Mouse (Mus musculus) kidney, adult 2 months (tissue): ENCODE data around the gene Trmt1. TPM values are rescaled to one million over a fixed set of nuclear protein-coding genes. Genes with fewer than 3 reads are reported as not detected.

Source experiments
- DNase-seq: peaks from one replicate; pipeline ENCODE4 v3.0.0; 2021
- H3K27ac ChIP-seq: fragments of 200-500 bp; 2 replicates; pipeline ENCODE4 v1.5.1; 2012; ENCODE audit warnings: low read depth, low read length, control low read depth, inconsistent platforms; ENCODE audit not compliant: insufficient read depth
- H3K27me3 ChIP-seq: fragments of 200-500 bp; replicated peaks from 2 replicates; pipeline ENCODE4 v1.6.1; 2012; ENCODE audit warnings: mild to moderate bottlenecking, moderate library complexity, low read length, inconsistent platforms; ENCODE audit not compliant: control insufficient read depth, insufficient read depth
- H3K36me3 ChIP-seq: fragments of 200-500 bp; 2 replicates; pipeline ENCODE4 v1.6.1; 2012; ENCODE audit warnings: mild to moderate bottlenecking, moderate library complexity, low read length, inconsistent platforms; ENCODE audit not compliant: control insufficient read depth, insufficient read depth
- H3K4me1 ChIP-seq: fragments of 200-500 bp; 2 replicates; pipeline ENCODE4 v1.6.1; 2011; ENCODE audit warnings: low read length; ENCODE audit not compliant: control insufficient read depth, insufficient read depth
- H3K4me3 ChIP-seq: fragments of 200-500 bp; 2 replicates; pipeline ENCODE4 v1.5.1; 2011; ENCODE audit warnings: mild to moderate bottlenecking, low read depth, low read length, control low read depth; ENCODE audit not compliant: insufficient read depth
- CTCF ChIP-seq: fragments of 200-500 bp; conservative IDR thresholded peaks from 2 replicates; pipeline ENCODE4 v1.5.1; 2011; ENCODE audit warnings: low read depth, mild to moderate bottlenecking, control low read depth, low read length, moderate library complexity, mixed read lengths; ENCODE audit not compliant: insufficient read depth, insufficient read length
- POLR2A ChIP-seq: fragments of 200-500 bp; IDR thresholded peaks from one replicate; pipeline ENCODE4 v1.6.1; 2011; ENCODE audit warnings: low read depth, low read length, control low read depth
- WGBS: fragments of 180-500 bp; shearing (Covaris S2); methylation state at CpG from one replicate; pipeline ENCODE4 v1.1.7; 2018; 5-methylcytosine and 5-hydroxymethylcytosine counted together
- polyA plus RNA-seq: library from polyadenylated mRNA; depleted of rRNA; stranded (reverse); fragments of >200 nt; gene quantifications from 2 replicates; pipeline ENCODE4 v1.2.3, GENCODE M21; 2012

The Trmt1 gene
- polyA plus RNA-seq, 1 experiment, result 73.7 TPM

- H3K27ac ChIP-seq, result no peak overlapping the region
- H3K27me3 ChIP-seq, result no peaks in the 10 kb centered on the region
- WGBS, result 88% methylated on average over 14 of the region's 14 CpGs
- TF ChIP-seq POLR2A, result no peak
- TF ChIP-seq CTCF, result peak; percentile 46
- H3K36me3 ChIP-seq, result no peaks in the 10 kb centered on the region
- no peak for DNase-seq
- 0 out of 2 replicates have a peak, but pooled peaks cover 3% of the 10 kb centered on the region for H3K4me1 ChIP-seq
- H3K4me3 ChIP-seq, result no peak overlapping the region
Measured at GRCm38 (mm10) chr8:84697166-84698130, 11.3 kb downstream of the Trmt1 start.

- DNase-seq, result no peak
- no peaks in the 10 kb centered on the region for H3K36me3 ChIP-seq
- no peak overlapping the region for H3K4me3 ChIP-seq
- TF ChIP-seq CTCF (no peak), POLR2A (no peak)
- 90% methylated on average over 5 of the region's 5 CpGs for WGBS
- 0 out of 2 replicates have a peak, but pooled peaks cover 3% of the 10 kb centered on the region for H3K4me1 ChIP-seq
- no peak overlapping the region for H3K27ac ChIP-seq
- no peaks in the 10 kb centered on the region for H3K27me3 ChIP-seq
Measured at GRCm38 (mm10) chr8:84698288-84698687, 12.2 kb downstream of the Trmt1 start.

GRCm38 (mm10) chr8:84698929-84699401 lies 12.9 kb downstream of the Trmt1 start:
- Histone ChIP-seq H3K4me3 (peak overlapping the region; percentile 18; the same call in 1 of the 2 replicates), H3K36me3 (no peaks in the 10 kb centered on the region), H3K4me1 (0 out of 2 replicates have a peak, but pooled peaks cover 3% of the 10 kb centered on the region), H3K27ac (peak overlapping the region; percentile 63), H3K27me3 (no peaks in the 10 kb centered on the region)
- TF ChIP-seq CTCF (no peak), POLR2A (no peak)
- WGBS, result 43% methylated on average over 9 of the region's 9 CpGs
- peak; percentile 90 for DNase-seq

GRCm38 (mm10) chr8:84699861-84700322 lies 13.8 kb downstream of the Trmt1 start:
- TF ChIP-seq CTCF (peak; percentile 71), POLR2A (no peak)
- H3K27me3 ChIP-seq, result no peaks in the 10 kb centered on the region
- peak; percentile 91 for DNase-seq
- H3K4me3 ChIP-seq, result no peak overlapping the region
- 0 out of 2 replicates have a peak, but pooled peaks cover 3% of the 10 kb centered on the region for H3K4me1 ChIP-seq
- H3K27ac ChIP-seq, result no peak overlapping the region
- 45% methylated on average over 7 of the region's 7 CpGs for WGBS
- no peaks in the 10 kb centered on the region for H3K36me3 ChIP-seq

GRCm38 (mm10) chr8:84700526-84700925 lies 14.4 kb downstream of the Trmt1 start:
- TF ChIP-seq CTCF (no peak), POLR2A (no peak)
- H3K4me3 ChIP-seq, result no peak overlapping the region
- H3K27ac ChIP-seq, result no peak overlapping the region
- H3K36me3 ChIP-seq, result no peaks in the 10 kb centered on the region
- 65% methylated on average over 5 of the region's 5 CpGs for WGBS
- peaks cover 3% of the 10 kb centered on the region; the same call in 1 of the 2 replicates for H3K27me3 ChIP-seq
- no peak for DNase-seq
- 0 out of 2 replicates have a peak, but pooled peaks cover 3% of the 10 kb centered on the region for H3K4me1 ChIP-seq

- Histone ChIP-seq H3K27me3 (peaks cover 4% of the 10 kb centered on the region; the same call in 1 of the 2 replicates), H3K27ac (peak within 1 kb of the TSS; percentile 32), H3K4me1 (0 out of 2 replicates have a peak, but pooled peaks cover 3% of the 10 kb centered on the region), H3K36me3 (no peaks in the 10 kb centered on the region), H3K4me3 (peak within 1 kb of the TSS; percentile 24; the same call in 1 of the 2 replicates)
- DNase-seq, result peak; percentile 84
- WGBS, result 21% methylated on average over 34 of the region's 34 CpGs
- TF ChIP-seq CTCF (no peak), POLR2A (no peak)
Measured at GRCm38 (mm10) chr8:84700941-84701911, 15.1 kb downstream of the Trmt1 start, which contains the start of gene Lyl1. Gene Lyl1, plus strand, starts transcription at chr8:84701457.
